Mouse (Mus musculus): ENCODE measurements at regions not wholly inside any gene's neighbourhood (a gene's known extent, or its start where the extent isn't known, plus 50 kb on each side); places are given as distances from the start of the nearest gene placed in this dataset.

DNA sequence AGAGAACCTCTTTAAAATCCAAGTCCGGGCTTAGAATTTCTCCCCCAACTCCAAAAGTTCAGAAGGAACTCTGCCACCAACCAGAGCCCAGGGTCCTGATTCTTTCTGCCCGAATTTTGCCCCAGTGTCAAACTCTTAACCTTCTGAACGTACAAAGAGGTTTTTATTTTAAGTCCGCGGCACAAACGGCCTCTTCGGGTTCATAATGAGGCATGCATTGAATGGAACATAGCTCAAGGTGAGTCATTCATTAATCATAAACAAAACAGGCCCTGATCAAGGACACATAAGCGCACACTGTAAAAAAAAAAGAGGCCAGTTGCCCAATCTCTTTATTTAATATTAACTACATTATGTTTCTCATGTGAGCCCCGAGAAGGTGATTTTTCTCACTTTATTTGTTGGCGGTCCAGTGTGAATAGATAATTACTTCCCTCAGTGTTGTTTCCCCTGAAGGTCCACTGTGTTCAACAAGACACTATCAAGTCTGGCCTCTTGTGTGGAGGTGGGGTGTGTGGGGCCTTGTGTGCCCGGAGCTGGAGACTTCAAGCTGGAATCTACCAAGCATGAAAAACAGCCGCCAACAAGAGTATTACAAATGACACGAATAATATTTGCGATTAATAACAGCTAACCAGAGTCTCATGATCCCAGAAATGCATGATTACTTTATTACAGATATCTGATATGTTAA is 241.1 kb upstream of the Sall1 start:
- no peak for TF ChIP-seq CTCF (conservative IDR thresholded peaks at IDR 0.05; ENCODE audit: insufficient read depth, insufficient read length, low read depth, low read length)
- no peak for TF ChIP-seq POLR2A (IDR thresholded peaks at IDR 0.05; ENCODE audit: low read depth, low read length)

Measured in kidney, adult 2 months (tissue).